Mouse (Mus musculus) lung, embryonic 14.5 days (tissue): ENCODE results near the gene Tmem231. TPM values are rescaled to one million over a fixed set of nuclear protein-coding genes. Genes with fewer than 3 reads are reported as not detected.

ENCODE experiments used
- ATAC-seq: fragments of 200-750 bp; cut with Nextera tagmentation; 2 replicates; pipeline ENCODE4 v1.8.0; 2017; ENCODE audit warnings: mild to moderate bottlenecking, moderate TSS enrichment, moderate library complexity; ENCODE audit not compliant: insufficient read depth
- DNase-seq: peaks from one replicate; pipeline ENCODE4 v3.0.0-alpha.2; 2015
- H3K27ac ChIP-seq: fragments of 300-500 bp; sonication (generic); 2 replicates; pipeline ENCODE4 v1.5.1; 2014; ENCODE audit warnings: low read depth, mild to moderate bottlenecking, moderate library complexity
- H3K27me3 ChIP-seq: fragments of 300-500 bp; sonication (generic); 2 replicates; pipeline ENCODE4 v1.6.1; 2014; ENCODE audit warnings: low read length, control low read depth; ENCODE audit not compliant: insufficient read depth
- H3K36me3 ChIP-seq: fragments of 300-500 bp; sonication (generic); 2 replicates; pipeline ENCODE4 v1.6.1; 2014; ENCODE audit warnings: control low read depth; ENCODE audit not compliant: insufficient read depth
- H3K4me1 ChIP-seq: fragments of 300-500 bp; sonication (generic); 2 replicates; pipeline ENCODE4 v1.6.1; 2014; ENCODE audit warnings: antibody characterized with exemption, control low read depth; ENCODE audit not compliant: insufficient read depth
- H3K4me2 ChIP-seq: fragments of 300-500 bp; sonication (generic); 2 replicates; pipeline ENCODE4 v1.6.1; 2014; ENCODE audit warnings: mild to moderate bottlenecking
- H3K4me3 ChIP-seq: fragments of 300-500 bp; sonication (generic); 2 replicates; pipeline ENCODE4 v1.5.1; 2014; ENCODE audit warnings: low read depth, low read length
- H3K9ac ChIP-seq: fragments of 300-500 bp; sonication (generic); 2 replicates; pipeline ENCODE4 v1.6.1; 2014
- H3K9me3 ChIP-seq: fragments of 300-500 bp; sonication (generic); 2 replicates; pipeline ENCODE4 v1.6.1; 2016; ENCODE audit warnings: low read depth, low read length, control low read depth
- CTCF ChIP-seq: IDR thresholded peaks from 2 replicates; pipeline ENCODE4 v1.5.1; 2016; ENCODE audit warnings: antibody characterized with exemption, low read depth
- WGBS: fragments of 180-500 bp; shearing (Covaris S2); extraction: QIAGEN DNeasy Blood & Tissue Kit; methylation state at CpG from one replicate; pipeline ENCODE4 v1.1.7; 2014; 5-methylcytosine and 5-hydroxymethylcytosine counted together
- polyA plus RNA-seq: library from polyadenylated mRNA; unstranded; fragments of >200 nt; fragmentation: Nextera tagmentation; extraction: Ambion mirVana; gene quantifications from 2 replicates; pipeline ENCODE4 v1.2.1, GENCODE M21; 2014

The Tmem231 gene
- polyA plus RNA-seq, 1 experiment from 2014 or later = 18.9 TPM

DNA sequence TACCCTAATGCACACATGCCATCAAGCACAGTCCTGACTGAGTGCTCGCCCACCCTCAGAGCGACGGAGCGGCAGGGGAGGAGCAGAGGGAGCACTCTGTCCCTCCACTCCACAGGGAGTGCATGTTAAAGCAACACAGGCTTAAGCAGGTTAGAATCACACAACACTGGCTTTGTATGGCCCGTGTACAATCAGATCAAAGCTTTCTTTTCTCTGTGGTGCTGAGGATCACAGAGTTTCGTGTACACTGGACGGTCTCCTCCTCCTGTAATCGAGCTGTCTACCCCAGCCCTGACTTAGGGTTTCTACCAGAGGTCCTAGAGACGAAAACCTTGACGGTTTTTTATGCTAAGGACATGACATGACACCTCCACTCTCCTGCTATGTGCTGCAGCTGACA, 34.9 kb upstream of the Tmem231 start:
- Histone ChIP-seq H3K27me3 (no peaks in the 10 kb centered on the region), H3K27ac (no peak overlapping the region), H3K4me3 (no peak overlapping the region), H3K36me3 (peaks cover 9% of the 10 kb centered on the region; the same call in 1 of the 2 replicates), H3K4me2 (no peak overlapping the region), H3K9me3 (no peaks in the 10 kb centered on the region), H3K9ac (no peak overlapping the region), H3K4me1 (no peaks in the 10 kb centered on the region)
- WGBS = 80% methylated on average over 10 of the region's 10 CpGs
- TF ChIP-seq CTCF = no peak
- ATAC-seq (no peak), DNase-seq (no peak)

DNA sequence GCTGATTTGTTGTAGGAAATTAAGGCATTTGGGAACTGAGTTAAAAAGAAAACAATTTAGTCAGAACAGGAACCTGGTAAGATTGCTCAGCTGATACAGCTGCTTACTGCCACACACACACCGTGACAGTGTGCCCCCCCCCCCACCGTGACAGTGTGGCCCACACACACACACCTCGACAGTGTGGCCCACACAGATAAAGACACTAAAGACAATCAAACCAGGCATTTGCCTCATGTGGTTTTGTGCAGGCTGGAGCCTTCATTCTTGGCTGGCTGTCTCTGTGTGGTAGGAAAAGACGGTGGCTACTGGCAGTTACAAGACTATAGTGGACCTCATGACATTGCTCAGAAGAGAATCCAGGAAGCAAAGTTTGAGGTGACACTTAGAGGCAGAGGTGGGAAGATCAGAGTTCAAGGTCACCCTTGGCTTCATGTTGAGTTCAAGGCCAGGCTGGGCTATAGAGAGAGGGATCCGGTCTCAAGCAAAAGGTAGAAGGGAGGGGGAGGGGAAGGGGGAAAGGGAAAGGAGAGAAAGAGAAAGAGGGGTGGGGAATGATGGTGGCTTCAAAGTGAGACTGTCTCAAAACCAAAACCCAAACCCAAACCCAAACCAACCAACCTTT, 33.7 kb upstream of the Tmem231 start:
- TF ChIP-seq CTCF = no peak
- ATAC-seq = no peak
- WGBS = 77% methylated on average over 5 of the region's 5 CpGs

DNA sequence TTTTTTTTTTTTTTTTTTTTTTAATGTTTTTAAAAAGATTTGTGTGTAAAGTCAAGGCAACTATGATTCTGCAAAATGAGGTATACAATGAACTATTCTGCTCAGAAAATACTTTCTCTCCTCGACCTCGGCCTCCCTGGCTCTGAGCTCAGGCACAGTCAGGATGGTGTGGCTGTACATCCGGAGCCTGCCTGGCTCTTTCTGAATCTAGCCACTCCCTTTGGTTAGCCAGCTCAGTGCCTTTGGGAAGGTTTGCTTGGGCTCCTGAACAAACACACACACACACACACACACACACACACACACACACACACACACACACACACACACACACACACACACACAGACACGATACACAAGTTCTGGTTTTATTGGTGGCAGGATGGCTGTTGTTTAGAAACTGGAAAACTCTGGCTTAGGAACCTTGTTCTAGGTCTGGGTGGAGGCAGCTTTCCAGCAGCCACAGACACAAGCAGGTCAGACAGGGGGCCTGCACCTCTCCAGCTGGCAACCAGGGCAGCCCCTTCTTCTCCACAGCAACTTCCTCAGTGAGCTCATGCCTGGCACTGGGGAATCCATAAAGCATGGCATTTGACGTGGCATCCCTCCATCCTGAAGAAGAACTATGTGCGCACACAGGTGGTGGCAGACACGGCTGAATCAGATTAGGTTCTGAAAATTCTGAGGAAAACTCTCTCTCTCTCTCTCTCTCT, 31.3 kb upstream of the Tmem231 start:
- Histone ChIP-seq H3K27ac (no peak overlapping the region), H3K4me2 (no peak overlapping the region), H3K9ac (no peak overlapping the region), H3K36me3 (0 out of 2 replicates have a peak, but pooled peaks cover 5% of the 10 kb centered on the region), H3K4me1 (no peaks in the 10 kb centered on the region), H3K9me3 (no peaks in the 10 kb centered on the region), H3K4me3 (no peak overlapping the region), H3K27me3 (no peaks in the 10 kb centered on the region)
- DNase-seq (no peak), ATAC-seq (no peak)
- WGBS = 61% methylated on average over 7 of the region's 7 CpGs
- TF ChIP-seq CTCF = no peak

More for the DNA sequence above, 33.7 kb upstream of the Tmem231 start:
- Histone ChIP-seq H3K9me3 (no peaks in the 10 kb centered on the region), H3K4me3 (no peak overlapping the region), H3K4me2 (no peak overlapping the region), H3K27me3 (no peaks in the 10 kb centered on the region), H3K4me1 (no peaks in the 10 kb centered on the region), H3K36me3 (peaks cover 9% of the 10 kb centered on the region; the same call in 1 of the 2 replicates), H3K27ac (no peak overlapping the region), H3K9ac (no peak overlapping the region)
- DNase-seq = no peak

DNA sequence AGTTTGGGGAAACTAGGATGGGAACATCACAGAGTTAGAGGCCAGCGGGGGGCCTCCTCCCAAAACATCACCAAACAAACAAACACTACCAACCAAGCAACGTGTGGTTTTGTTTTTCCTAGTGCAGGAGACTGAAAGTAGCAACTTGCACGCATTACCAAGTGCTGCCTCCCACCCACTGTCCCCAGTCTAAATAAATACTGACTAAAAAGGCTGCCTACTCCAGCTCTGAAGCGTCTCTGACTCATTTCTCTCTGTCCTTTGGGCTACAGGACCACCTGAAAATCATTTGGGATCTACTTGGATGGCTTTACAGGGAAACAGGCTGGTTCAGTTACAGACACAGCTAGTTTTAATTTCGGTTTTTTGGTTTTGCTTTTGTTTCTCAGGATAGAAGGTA, 30.7 kb upstream of the Tmem231 start:
- Histone ChIP-seq H3K27me3 (no peaks in the 10 kb centered on the region), H3K9me3 (no peaks in the 10 kb centered on the region), H3K9ac (no peak overlapping the region), H3K4me1 (no peaks in the 10 kb centered on the region), H3K4me3 (no peak overlapping the region), H3K4me2 (no peak overlapping the region), H3K36me3 (0 out of 2 replicates have a peak, but pooled peaks cover 9% of the 10 kb centered on the region), H3K27ac (no peak overlapping the region)
- no peak for DNase-seq
- ATAC-seq = no peak
- TF ChIP-seq CTCF = no peak
- WGBS = 39% methylated on average over 5 of the region's 5 CpGs

DNA sequence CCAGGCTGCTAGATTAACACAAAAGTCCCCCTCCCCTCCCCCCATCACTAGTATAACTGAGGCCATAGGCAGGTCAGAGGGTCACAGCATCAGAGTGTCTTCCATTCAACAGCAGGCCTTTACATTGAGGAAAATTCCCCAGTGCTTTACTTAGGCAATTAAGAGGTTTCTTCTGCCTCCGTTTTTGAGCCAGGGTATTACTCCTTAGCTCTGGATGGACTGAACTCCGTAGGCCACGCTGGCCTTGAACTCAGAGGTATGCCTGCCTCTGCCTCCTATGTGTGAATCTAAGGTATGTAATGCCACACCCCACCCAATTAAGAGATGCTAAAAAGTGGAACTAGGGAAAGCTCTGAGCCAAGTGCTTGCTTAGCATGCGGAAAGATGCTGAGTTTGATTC, 29.9 kb upstream of the Tmem231 start:
- Histone ChIP-seq H3K27me3 (no peaks in the 10 kb centered on the region), H3K27ac (no peak overlapping the region)
- WGBS = 92% methylated on average over 4 of the region's 4 CpGs

DNA sequence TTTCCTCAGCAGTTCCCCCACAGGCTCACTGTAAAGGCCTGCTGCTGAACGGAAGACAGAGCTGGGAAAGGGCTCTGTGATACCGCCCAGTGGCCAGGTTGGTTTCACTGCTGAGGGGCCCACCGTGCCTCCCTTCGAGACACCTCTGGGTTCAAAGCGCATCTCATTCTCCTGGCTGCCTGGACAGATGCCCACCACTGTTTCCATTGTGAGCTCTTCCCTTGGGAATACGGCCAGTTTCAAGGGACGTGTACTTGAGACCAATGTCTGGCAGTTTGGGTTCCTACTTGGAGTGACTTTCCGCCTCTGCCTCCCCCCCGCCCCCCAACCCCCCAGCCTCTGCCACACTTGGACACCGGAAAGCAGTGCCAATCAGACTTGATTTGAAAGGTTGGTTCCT, 29.4 kb upstream of the Tmem231 start:
- no peak overlapping the region for H3K9ac ChIP-seq
- no peaks in the 10 kb centered on the region for H3K9me3 ChIP-seq
- WGBS = 68% methylated on average over 10 of the region's 10 CpGs
- 0 out of 2 replicates have a peak, but pooled peaks cover 6% of the 10 kb centered on the region for H3K36me3 ChIP-seq
- ATAC-seq (no peak), DNase-seq (no peak)
- no peak for TF ChIP-seq CTCF
- H3K4me2 ChIP-seq = no peak overlapping the region
- H3K27ac ChIP-seq = no peak overlapping the region
- no peaks in the 10 kb centered on the region for H3K27me3 ChIP-seq
- H3K4me3 ChIP-seq = no peak overlapping the region
- no peaks in the 10 kb centered on the region for H3K4me1 ChIP-seq

More for the DNA sequence above, 29.9 kb upstream of the Tmem231 start:
- Histone ChIP-seq H3K9ac (no peak overlapping the region), H3K4me1 (no peaks in the 10 kb centered on the region), H3K36me3 (0 out of 2 replicates have a peak, but pooled peaks cover 9% of the 10 kb centered on the region), H3K4me2 (no peak overlapping the region), H3K4me3 (no peak overlapping the region), H3K9me3 (no peaks in the 10 kb centered on the region)
- ATAC-seq (no peak), DNase-seq (no peak)
- TF ChIP-seq CTCF = no peak

DNA sequence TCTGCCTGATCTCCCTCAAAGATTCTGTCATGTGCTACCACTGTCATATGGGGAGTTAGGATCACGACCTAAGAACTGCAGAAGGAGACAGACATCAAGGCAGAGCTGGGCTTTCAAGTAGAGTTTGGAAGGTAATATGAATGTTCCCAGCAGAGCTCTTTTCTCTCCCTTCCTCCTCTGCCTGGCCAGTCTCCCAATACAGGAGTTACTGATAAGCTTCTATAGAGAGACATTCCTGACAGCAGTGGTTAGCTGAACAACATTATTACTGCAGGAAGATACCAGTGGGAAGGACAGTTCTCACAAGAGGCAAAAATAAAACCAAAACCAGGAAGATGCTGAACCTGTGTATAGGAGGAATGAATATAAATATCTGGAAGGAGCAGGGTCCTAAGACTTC, 28.9 kb upstream of the Tmem231 start:
- TF ChIP-seq CTCF = no peak
- no peak for DNase-seq
- no peaks in the 10 kb centered on the region for H3K27me3 ChIP-seq
- no peaks in the 10 kb centered on the region for H3K9me3 ChIP-seq
- 61% methylated on average over 1 of the region's 1 CpGs for WGBS
- H3K4me3 ChIP-seq = no peak overlapping the region
- H3K4me1 ChIP-seq = no peaks in the 10 kb centered on the region
- no peak for ATAC-seq
- H3K27ac ChIP-seq = no peak overlapping the region
- 0 out of 2 replicates have a peak, but pooled peaks cover 4% of the 10 kb centered on the region for H3K36me3 ChIP-seq
- no peak overlapping the region for H3K9ac ChIP-seq
- H3K4me2 ChIP-seq = no peak overlapping the region
